Mouse (Mus musculus): ENCODE results near the gene Psors1c2. TPM values are rescaled to one million over a fixed set of nuclear protein-coding genes. Genes with fewer than 3 reads are reported as not detected.

Psors1c2 gene
- polyA plus RNA-seq, 1 experiment from 2014 or later, result 0.61 TPM

GRCm38 (mm10) chr17:35534343-35534742 lies 1.3 kb downstream of the Psors1c2 start:
- Histone ChIP-seq H3K4me2 (ENCODE audit: low read length) (no peak overlapping the region), H3K9ac (replicated peaks; ENCODE audit: low read length) (no peak overlapping the region), H3K4me3 (replicated peaks; ENCODE audit: low read depth, low read length) (no peak overlapping the region), H3K36me3 (ENCODE audit: control insufficient read depth, insufficient read depth, low read length) (no peaks in the 10 kb centered on the region), H3K27ac (replicated peaks; ENCODE audit: low read depth, low read length) (no peak overlapping the region), H3K9me3 (ENCODE audit: control insufficient read depth, low read length) (no peaks in the 10 kb centered on the region), H3K27me3 (ENCODE audit: control insufficient read depth, insufficient read depth, low read length) (no peaks in the 10 kb centered on the region), H3K4me1 (ENCODE audit: control insufficient read depth, insufficient read depth, low read length) (no peaks in the 10 kb centered on the region)
- ATAC-seq (ENCODE audit: low FRiP score, low TSS enrichment) (0 out of 2 replicates have a peak, but pooled peaks have one; percentile 34), DNase-seq (peak; percentile 92)
- 12% methylated on average over 6 of the region's 6 CpGs for WGBS

GRCm38 (mm10) chr17:35537421-35537820 lies 4.4 kb downstream of the Psors1c2 start:
- WGBS, result 87% methylated on average over 4 of the region's 4 CpGs

GRCm38 (mm10) chr17:35538476-35538875 lies 5.5 kb downstream of the Psors1c2 start:
- 76% methylated on average over 1 of the region's 1 CpGs for WGBS
- Histone ChIP-seq H3K27me3 (ENCODE audit: control insufficient read depth, insufficient read depth, low read length) (no peaks in the 10 kb centered on the region), H3K9me3 (ENCODE audit: control insufficient read depth, low read length) (no peaks in the 10 kb centered on the region), H3K4me3 (replicated peaks; ENCODE audit: low read depth, low read length) (no peak overlapping the region), H3K4me2 (ENCODE audit: low read length) (no peak overlapping the region), H3K4me1 (ENCODE audit: control insufficient read depth, insufficient read depth, low read length) (0 out of 2 replicates have a peak, but pooled peaks cover 6% of the 10 kb centered on the region), H3K36me3 (ENCODE audit: control insufficient read depth, insufficient read depth, low read length) (no peaks in the 10 kb centered on the region), H3K27ac (replicated peaks; ENCODE audit: low read depth, low read length) (no peak overlapping the region), H3K9ac (replicated peaks; ENCODE audit: low read length) (no peak overlapping the region)
- ATAC-seq (ENCODE audit: low FRiP score, low TSS enrichment) (no peak), DNase-seq (no peak)

More at GRCm38 (mm10) chr17:35537421-35537820, 4.4 kb downstream of the Psors1c2 start:
- Histone ChIP-seq H3K36me3 (ENCODE audit: control insufficient read depth, insufficient read depth, low read length) (no peaks in the 10 kb centered on the region), H3K9ac (replicated peaks; ENCODE audit: low read length) (no peak overlapping the region), H3K27me3 (ENCODE audit: control insufficient read depth, insufficient read depth, low read length) (no peaks in the 10 kb centered on the region), H3K27ac (replicated peaks; ENCODE audit: low read depth, low read length) (no peak overlapping the region), H3K9me3 (ENCODE audit: control insufficient read depth, low read length) (no peaks in the 10 kb centered on the region), H3K4me1 (ENCODE audit: control insufficient read depth, insufficient read depth, low read length) (no peaks in the 10 kb centered on the region), H3K4me3 (replicated peaks; ENCODE audit: low read depth, low read length) (no peak overlapping the region), H3K4me2 (ENCODE audit: low read length) (no peak overlapping the region)
- DNase-seq (no peak), ATAC-seq (ENCODE audit: low FRiP score, low TSS enrichment) (no peak)

GRCm38 (mm10) chr17:35539540-35539939 lies 6.5 kb downstream of the Psors1c2 start:
- H3K9me3 ChIP-seq (ENCODE audit: control insufficient read depth, low read length), result no peaks in the 10 kb centered on the region

GRCm38 (mm10) chr17:35542761-35543411 lies 9.9 kb downstream of the Psors1c2 start:
- no peak overlapping the region for H3K4me3 ChIP-seq (replicated peaks; ENCODE audit: low read depth, low read length)
- 74% methylated on average over 15 of the region's 15 CpGs for WGBS
- H3K9ac ChIP-seq (replicated peaks; ENCODE audit: low read length), result no peak overlapping the region
- H3K27me3 ChIP-seq (ENCODE audit: control insufficient read depth, insufficient read depth, low read length), result no peaks in the 10 kb centered on the region
- ATAC-seq (ENCODE audit: low FRiP score, low TSS enrichment) (no peak), DNase-seq (no peak)
- peak overlapping the region; percentile 29 for H3K4me2 ChIP-seq (ENCODE audit: low read length)
- H3K4me1 ChIP-seq (ENCODE audit: control insufficient read depth, insufficient read depth, low read length), result 0 out of 2 replicates have a peak, but pooled peaks cover 6% of the 10 kb centered on the region
- H3K27ac ChIP-seq (replicated peaks; ENCODE audit: low read depth, low read length), result peak overlapping the region; percentile 39; the same call in 1 of the 2 replicates
- no peaks in the 10 kb centered on the region for H3K9me3 ChIP-seq (ENCODE audit: control insufficient read depth, low read length)
- H3K36me3 ChIP-seq (ENCODE audit: control insufficient read depth, insufficient read depth, low read length), result no peaks in the 10 kb centered on the region

More at GRCm38 (mm10) chr17:35539540-35539939, 6.5 kb downstream of the Psors1c2 start:
- no peaks in the 10 kb centered on the region for H3K27me3 ChIP-seq (ENCODE audit: control insufficient read depth, insufficient read depth, low read length)
- no peak overlapping the region for H3K4me2 ChIP-seq (ENCODE audit: low read length)
- ATAC-seq (ENCODE audit: low FRiP score, low TSS enrichment) (no peak), DNase-seq (no peak)
- WGBS, result 54% methylated on average over 10 of the region's 10 CpGs
- H3K27ac ChIP-seq (replicated peaks; ENCODE audit: low read depth, low read length), result no peak overlapping the region
- H3K36me3 ChIP-seq (ENCODE audit: control insufficient read depth, insufficient read depth, low read length), result no peaks in the 10 kb centered on the region
- 0 out of 2 replicates have a peak, but pooled peaks cover 6% of the 10 kb centered on the region for H3K4me1 ChIP-seq (ENCODE audit: control insufficient read depth, insufficient read depth, low read length)
- H3K4me3 ChIP-seq (replicated peaks; ENCODE audit: low read depth, low read length), result no peak overlapping the region
- no peak overlapping the region for H3K9ac ChIP-seq (replicated peaks; ENCODE audit: low read length)

- Histone ChIP-seq H3K4me3 (replicated peaks; ENCODE audit: low read depth, low read length) (no peak overlapping the region), H3K9me3 (ENCODE audit: control insufficient read depth, low read length) (no peaks in the 10 kb centered on the region), H3K9ac (replicated peaks; ENCODE audit: low read length) (no peak overlapping the region), H3K4me2 (ENCODE audit: low read length) (peak overlapping the region; percentile 29), H3K4me1 (ENCODE audit: control insufficient read depth, insufficient read depth, low read length) (0 out of 2 replicates have a peak, but pooled peaks cover 6% of the 10 kb centered on the region), H3K27me3 (ENCODE audit: control insufficient read depth, insufficient read depth, low read length) (no peaks in the 10 kb centered on the region), H3K36me3 (ENCODE audit: control insufficient read depth, insufficient read depth, low read length) (no peaks in the 10 kb centered on the region), H3K27ac (replicated peaks; ENCODE audit: low read depth, low read length) (0 out of 2 replicates have a peak overlapping the region, but pooled peaks have one; percentile 39)
- DNase-seq (peak; percentile 54), ATAC-seq (ENCODE audit: low FRiP score, low TSS enrichment) (peak; percentile 62; the same call in 1 of the 2 replicates)
- WGBS, result 9% methylated on average over 14 of the region's 14 CpGs
Observed at GRCm38 (mm10) chr17:35543412-35543861, 10.4 kb downstream of the Psors1c2 start.

- H3K4me2 ChIP-seq (ENCODE audit: low read length), result no peak overlapping the region
- DNase-seq, result no peak
- H3K27me3 ChIP-seq (ENCODE audit: control insufficient read depth, insufficient read depth, low read length), result no peaks in the 10 kb centered on the region
- H3K9ac ChIP-seq (replicated peaks; ENCODE audit: low read length), result no peak overlapping the region
- H3K4me3 ChIP-seq (replicated peaks; ENCODE audit: low read depth, low read length), result no peak overlapping the region
- ATAC-seq (ENCODE audit: low FRiP score, low TSS enrichment), result no peak
- no peaks in the 10 kb centered on the region for H3K36me3 ChIP-seq (ENCODE audit: control insufficient read depth, insufficient read depth, low read length)
- H3K4me1 ChIP-seq (ENCODE audit: control insufficient read depth, insufficient read depth, low read length), result 0 out of 2 replicates have a peak, but pooled peaks cover 6% of the 10 kb centered on the region
- H3K27ac ChIP-seq (replicated peaks; ENCODE audit: low read depth, low read length), result no peak overlapping the region
- no peaks in the 10 kb centered on the region for H3K9me3 ChIP-seq (ENCODE audit: control insufficient read depth, low read length)
- WGBS, result 74% methylated on average over 6 of the region's 6 CpGs
Observed at GRCm38 (mm10) chr17:35544001-35544400, 11.0 kb downstream of the Psors1c2 start.

- Histone ChIP-seq H3K9me3 (ENCODE audit: control insufficient read depth, low read length) (no peaks in the 10 kb centered on the region), H3K4me3 (replicated peaks; ENCODE audit: low read depth, low read length) (no peak overlapping the region), H3K9ac (replicated peaks; ENCODE audit: low read length) (no peak overlapping the region), H3K27ac (replicated peaks; ENCODE audit: low read depth, low read length) (no peak overlapping the region), H3K36me3 (ENCODE audit: control insufficient read depth, insufficient read depth, low read length) (no peaks in the 10 kb centered on the region), H3K27me3 (ENCODE audit: control insufficient read depth, insufficient read depth, low read length) (no peaks in the 10 kb centered on the region), H3K4me1 (ENCODE audit: control insufficient read depth, insufficient read depth, low read length) (0 out of 2 replicates have a peak, but pooled peaks cover 6% of the 10 kb centered on the region), H3K4me2 (ENCODE audit: low read length) (no peak overlapping the region)
- 30% methylated on average over 6 of the region's 6 CpGs for WGBS
- DNase-seq (peak; percentile 81), ATAC-seq (ENCODE audit: low FRiP score, low TSS enrichment) (no peak)
Observed at GRCm38 (mm10) chr17:35544680-35545079, 11.7 kb downstream of the Psors1c2 start.

GRCm38 (mm10) chr17:35547465-35547864 lies 14.5 kb downstream of the Psors1c2 start:
- no peak for DNase-seq
- Histone ChIP-seq H3K9ac (replicated peaks; ENCODE audit: low read length) (no peak overlapping the region), H3K27ac (replicated peaks; ENCODE audit: low read depth, low read length) (no peak overlapping the region), H3K4me3 (replicated peaks; ENCODE audit: low read depth, low read length) (no peak overlapping the region), H3K36me3 (ENCODE audit: control insufficient read depth, insufficient read depth, low read length) (no peaks in the 10 kb centered on the region), H3K27me3 (ENCODE audit: control insufficient read depth, insufficient read depth, low read length) (no peaks in the 10 kb centered on the region), H3K4me1 (ENCODE audit: control insufficient read depth, insufficient read depth, low read length) (0 out of 2 replicates have a peak, but pooled peaks cover 6% of the 10 kb centered on the region), H3K4me2 (ENCODE audit: low read length) (no peak overlapping the region), H3K9me3 (ENCODE audit: control insufficient read depth, low read length) (no peaks in the 10 kb centered on the region)
- 88% methylated on average over 2 of the region's 2 CpGs for WGBS
- ATAC-seq (ENCODE audit: low FRiP score, low TSS enrichment), result no peak

All from midbrain, embryonic 14.5 days (tissue).